ENCODE assay signal across 9 mouse cellular contexts in the genomic region with DNA sequence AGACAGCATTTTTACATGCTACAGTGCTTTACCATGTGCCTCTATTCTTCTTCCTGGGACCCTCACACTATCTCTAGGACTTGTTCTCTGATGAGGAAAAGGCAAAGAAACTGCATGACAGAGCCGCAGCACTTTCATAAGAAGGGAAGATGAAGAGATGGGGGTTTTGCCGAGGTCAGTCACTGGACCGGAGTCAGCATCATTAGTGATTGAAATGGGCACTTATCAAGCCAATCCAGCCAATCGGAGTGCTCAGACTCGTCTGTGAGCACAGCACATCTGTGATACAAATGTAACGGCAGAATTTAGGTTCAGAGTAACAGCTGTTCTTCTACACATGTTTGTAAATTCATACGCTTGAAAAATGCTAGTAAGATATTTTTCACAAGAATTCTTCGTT.
A peak's percentile ranks its signal among the peaks of the same experiment; 100 is the strongest.
DNase-seq lines count a peak whose midpoint lies in the region; ATAC-seq and TF ChIP-seq lines count a peak whose summit lies in the region.
"Had no signal": no experiment of that assay in that cellular context is flagged by ENCODE, and none has a peak within 500 bp of the region (broad histone marks: within the 10 kb centered on the region; RNA-seq: fewer than 3 reads in every experiment).

No protein-coding gene starts in this region.

- peak; percentile 34 for DNase-seq in embryo, embryonic 10.5 days (ENCODE audit: low spot score)
- DNase-seq in embryo, embryonic 10 days (ENCODE audit: low spot score): no peak
- DNase-seq in lung, adult 2 months: no peak
- DNase-seq in mesoderm, embryonic 11.5 days (ENCODE audit: low read depth, low spot score): peak; percentile 41
- no peak for DNase-seq in right cerebral cortex, postnatal 4 days
- DNase-seq in adrenal gland, adult 2 months: no peak

- TF ChIP-seq POLR2A in lung, adult 2 months (IDR thresholded peaks at IDR 0.05; ENCODE audit: borderline replicate concordance, extremely low read depth, low read depth, low read length): no peak

- no peaks in the 10 kb centered on the region for H3K27me3 ChIP-seq in lung, embryonic 15.5 days
- no peaks in the 10 kb centered on the region for H3K27me3 ChIP-seq in stomach, embryonic 16.5 days (ENCODE audit: control insufficient read depth, insufficient read depth, low read length)

- H3K36me3 ChIP-seq in lung, embryonic 15.5 days: no peaks in the 10 kb centered on the region
- H3K36me3 ChIP-seq in stomach, embryonic 16.5 days (ENCODE audit: control insufficient read depth, insufficient read depth, low read length): no peaks in the 10 kb centered on the region

- peak overlapping the region; percentile 48; the same call in 1 of the 2 replicates for H3K27ac ChIP-seq in lung, embryonic 15.5 days
- peak overlapping the region; percentile 70; the same call in 1 of the 2 replicates for H3K27ac ChIP-seq in stomach, embryonic 16.5 days (ENCODE audit: low read length)

- 54% methylated on average over 8 of the region's 8 CpGs for WGBS in lung, embryonic 15.5 days
- 71% methylated on average over 8 of the region's 8 CpGs for WGBS in lung, adult 2 months
- 50% methylated on average over 8 of the region's 8 CpGs for WGBS in stomach, embryonic 16.5 days

- no peak for TF ChIP-seq CTCF in lung, adult 2 months (IDR thresholded peaks at IDR 0.05; ENCODE audit: insufficient read depth, low read length)

- peak overlapping the region; percentile 48; the same call in 1 of the 2 replicates for H3K4me2 ChIP-seq in lung, embryonic 15.5 days
- H3K4me2 ChIP-seq in stomach, embryonic 16.5 days (ENCODE audit: low read depth, low read length): peak overlapping the region; percentile 55

- H3K4me1 ChIP-seq in lung, embryonic 15.5 days: peaks cover 42% of the 10 kb centered on the region
- H3K4me1 ChIP-seq in lung, adult 2 months (ENCODE audit: control insufficient read depth, insufficient read depth, low read length): peaks cover 2% of the 10 kb centered on the region; the same call in 1 of the 2 replicates
- H3K4me1 ChIP-seq in stomach, embryonic 16.5 days (ENCODE audit: control insufficient read depth, insufficient read depth, low read length): peaks cover 24% of the 10 kb centered on the region

- no peak for ATAC-seq in lung, embryonic 15.5 days (ENCODE audit: borderline replicate concordance, extremely low read depth, low FRiP score, low TSS enrichment)
- ATAC-seq in stomach, embryonic 16.5 days (ENCODE audit: insufficient read depth, low FRiP score): no peak

- no peak overlapping the region for H3K4me3 ChIP-seq in lung, embryonic 15.5 days
- H3K4me3 ChIP-seq in lung, adult 2 months (replicated peaks; ENCODE audit: extremely low read depth, low read depth, low read length): no peak overlapping the region
- no peak overlapping the region for H3K4me3 ChIP-seq in stomach, embryonic 16.5 days (replicated peaks; ENCODE audit: low read length)
- H3K4me3 ChIP-seq: erythroblast, embryonic 14.5 days had no signal

- no peaks in the 10 kb centered on the region for H3K9me3 ChIP-seq in lung, embryonic 15.5 days
- H3K9me3 ChIP-seq in stomach, embryonic 16.5 days (replicated peaks; ENCODE audit: control insufficient read depth, low read length): no peaks in the 10 kb centered on the region

- H3K9ac ChIP-seq in lung, embryonic 15.5 days: no peak overlapping the region
- H3K9ac ChIP-seq in stomach, embryonic 16.5 days (ENCODE audit: low read length): no peak overlapping the region

Comparison
In these comparisons a context has a peak if more than half of its experiments do, and no peak if none do; other contexts are left out.
1. DNase-seq: peak in embryo, embryonic 10.5 days (single experiment) and mesoderm, embryonic 11.5 days (single experiment); none in embryo, embryonic 10 days (single experiment), lung, adult 2 months (single experiment), right cerebral cortex, postnatal 4 days (single experiment) and adrenal gland, adult 2 months (single experiment).